Mouse (Mus musculus) brain, embryonic 14.5 days (tissue): Measurements from ENCODE around the gene Opcml.

Experiments
- CTCF ChIP-seq: fragments of 200-500 bp; IDR thresholded peaks from 2 replicates; pipeline ENCODE4 v1.5.1; 2012; ENCODE audit warnings: inconsistent platforms, mild to moderate bottlenecking, moderate library complexity, borderline replicate concordance; ENCODE audit not compliant: insufficient read depth, insufficient read length; ENCODE audit errors: extremely low read depth
- POLR2A ChIP-seq: fragments of 200-500 bp; IDR thresholded peaks from 2 replicates; pipeline ENCODE4 v1.6.1; 2012; ENCODE audit warnings: mild to moderate bottlenecking, inconsistent platforms, borderline replicate concordance; ENCODE audit not compliant: poor library complexity, insufficient read depth, insufficient read length, severe bottlenecking; ENCODE audit errors: extremely low read depth

GRCm38 (mm10) chr9:28028788-28029393, 238.3 kb downstream of the Opcml start:
- TF ChIP-seq POLR2A (no peak), CTCF (no peak)
